Mouse (Mus musculus) heart, adult 2 months (tissue): Measurements from ENCODE around the gene Pifo.

ENCODE experiments used
- CTCF ChIP-seq: fragments of 200-600 bp; IDR thresholded peaks from 2 replicates; pipeline ENCODE4 v1.8.1; 2022; ENCODE audit warnings: antibody characterized with exemption, mild to moderate bottlenecking, moderate library complexity
- EP300 ChIP-seq: fragments of 200-500 bp; IDR thresholded peaks from 2 replicates; pipeline ENCODE4 v1.6.1; 2011; ENCODE audit warnings: low read depth, low read length, control low read depth; ENCODE audit not compliant: insufficient read depth
- POLR2A ChIP-seq: fragments of 200-500 bp; IDR thresholded peaks from 2 replicates; pipeline ENCODE4 v1.6.1; 2011; ENCODE audit warnings: mild to moderate bottlenecking, low read depth, low read length, control low read depth; ENCODE audit not compliant: insufficient read depth

GRCm38 (mm10) chr3:106057966-106058365 lies 43.5 kb upstream of the Pifo start:
- TF ChIP-seq CTCF (no peak), POLR2A (no peak), EP300 (no peak)
